Mouse (Mus musculus): ENCODE data around the gene Macrod2.

Macrod2 gene

GRCm38 (mm10) chr2:141463946-141464345 is 1068.8 kb downstream of the Macrod2 start:
- no peak for DNase-seq (ENCODE audit: low read depth, low spot score)

GRCm38 (mm10) chr2:141472791-141473190 is 1077.7 kb downstream of the Macrod2 start:
- DNase-seq (ENCODE audit: low read depth, low spot score), result no peak

GRCm38 (mm10) chr2:141477585-141477984 is 1082.5 kb downstream of the Macrod2 start:
- no peak for DNase-seq (ENCODE audit: low read depth, low spot score)

GRCm38 (mm10) chr2:141490518-141490917 is 1095.4 kb downstream of the Macrod2 start:
- no peak for DNase-seq (ENCODE audit: low read depth, low spot score)

GRCm38 (mm10) chr2:141505451-141505850 is 1110.3 kb downstream of the Macrod2 start:
- DNase-seq (ENCODE audit: low read depth, low spot score), result no peak

- DNase-seq (ENCODE audit: low read depth, low spot score), result no peak
Measured at GRCm38 (mm10) chr2:141507929-141508897, 1113.1 kb downstream of the Macrod2 start.

GRCm38 (mm10) chr2:141514976-141515375 is 1119.9 kb downstream of the Macrod2 start:
- DNase-seq (ENCODE audit: low read depth, low spot score), result no peak

GRCm38 (mm10) chr2:141522081-141522480 is 1127.0 kb downstream of the Macrod2 start:
- DNase-seq (ENCODE audit: low read depth, low spot score), result no peak

- DNase-seq (ENCODE audit: low read depth, low spot score), result no peak
Measured at GRCm38 (mm10) chr2:141545877-141546276, 1150.8 kb downstream of the Macrod2 start.

GRCm38 (mm10) chr2:141551701-141552100 is 1156.6 kb downstream of the Macrod2 start:
- DNase-seq (ENCODE audit: low read depth, low spot score), result no peak

GRCm38 (mm10) chr2:141556747-141557146 is 1161.6 kb downstream of the Macrod2 start:
- no peak for DNase-seq (ENCODE audit: low read depth, low spot score)

GRCm38 (mm10) chr2:141558242-141558827 is 1163.2 kb downstream of the Macrod2 start:
- DNase-seq (ENCODE audit: low read depth, low spot score), result no peak

GRCm38 (mm10) chr2:141565986-141566385 is 1170.9 kb downstream of the Macrod2 start:
- no peak for DNase-seq (ENCODE audit: low read depth, low spot score)

GRCm38 (mm10) chr2:141571360-141571759 is 1176.3 kb downstream of the Macrod2 start:
- DNase-seq (ENCODE audit: low read depth, low spot score), result no peak

- no peak for DNase-seq (ENCODE audit: low read depth, low spot score)
Measured at GRCm38 (mm10) chr2:141578206-141578605, 1183.1 kb downstream of the Macrod2 start.

GRCm38 (mm10) chr2:141582431-141582830 is 1187.3 kb downstream of the Macrod2 start:
- no peak for DNase-seq (ENCODE audit: low read depth, low spot score)

- no peak for DNase-seq (ENCODE audit: low read depth, low spot score)
Measured at GRCm38 (mm10) chr2:141582933-141583332, 1187.8 kb downstream of the Macrod2 start.

- no peak for DNase-seq (ENCODE audit: low read depth, low spot score)
Measured at GRCm38 (mm10) chr2:141587290-141587689, 1192.2 kb downstream of the Macrod2 start.

- no peak for DNase-seq (ENCODE audit: low read depth, low spot score)
Measured at GRCm38 (mm10) chr2:141591326-141591725, 1196.2 kb downstream of the Macrod2 start.

GRCm38 (mm10) chr2:141594811-141595210 is 1199.7 kb downstream of the Macrod2 start:
- DNase-seq (ENCODE audit: low read depth, low spot score), result no peak

- no peak for DNase-seq (ENCODE audit: low read depth, low spot score)
Measured at GRCm38 (mm10) chr2:141617721-141618120, 1222.6 kb downstream of the Macrod2 start.

GRCm38 (mm10) chr2:141618257-141618656 is 1223.1 kb downstream of the Macrod2 start:
- peak; percentile 1 for DNase-seq (ENCODE audit: low read depth, low spot score)

GRCm38 (mm10) chr2:141664051-141664450 is 1268.9 kb downstream of the Macrod2 start:
- no peak for DNase-seq (ENCODE audit: low read depth, low spot score)

Measured in retina, postnatal 7 days (tissue).